Mouse (Mus musculus) intestine, embryonic 14.5 days (tissue): Measurements from ENCODE around the gene Krt86. TPM values are rescaled to one million over a fixed set of nuclear protein-coding genes. Genes with fewer than 3 reads are reported as not detected.

Source experiments
- ATAC-seq: fragments of 200-750 bp; cut with Nextera tagmentation; replicated peaks from 2 replicates; pipeline ENCODE4 v1.8.0; 2017; ENCODE audit warnings: low read depth, moderate number of reproducible peaks, moderate TSS enrichment, moderate library complexity; ENCODE audit not compliant: low FRiP score, low TSS enrichment
- DNase-seq: peaks from one replicate; pipeline ENCODE4 v3.0.0-alpha.2; 2018; ENCODE audit warnings: low spot score
- H3K27ac ChIP-seq: fragments of 300-500 bp; sonication (generic); 2 replicates; pipeline ENCODE4 v1.5.1; 2014; ENCODE audit warnings: low read depth, mild to moderate bottlenecking, control low read depth
- H3K27me3 ChIP-seq: fragments of 300-500 bp; sonication (generic); replicated peaks from 2 replicates; pipeline ENCODE4 v1.6.1; 2014; ENCODE audit warnings: low read length, control low read depth; ENCODE audit not compliant: control insufficient read depth, insufficient read depth
- H3K36me3 ChIP-seq: fragments of 300-500 bp; sonication (generic); 2 replicates; pipeline ENCODE4 v1.6.1; 2014; ENCODE audit warnings: low read length, control low read depth; ENCODE audit not compliant: control insufficient read depth, insufficient read depth
- H3K4me1 ChIP-seq: fragments of 300-500 bp; sonication (generic); replicated peaks from 2 replicates; pipeline ENCODE4 v1.6.1; 2014; ENCODE audit warnings: low read length, control low read depth, mixed read lengths; ENCODE audit not compliant: control insufficient read depth, insufficient read depth
- H3K4me2 ChIP-seq: fragments of 300-500 bp; sonication (generic); 2 replicates; pipeline ENCODE4 v1.6.1; 2014; ENCODE audit warnings: low read length
- H3K4me3 ChIP-seq: fragments of 300-500 bp; sonication (generic); 2 replicates; pipeline ENCODE4 v1.5.1; 2014; ENCODE audit warnings: low read depth, low read length, control low read depth, mixed read lengths
- H3K9ac ChIP-seq: fragments of 300-500 bp; sonication (generic); 2 replicates; pipeline ENCODE4 v1.6.1; 2014; ENCODE audit warnings: mild to moderate bottlenecking, low read length
- H3K9me3 ChIP-seq: fragments of 300-500 bp; sonication (generic); 2 replicates; pipeline ENCODE4 v1.6.1; 2016; ENCODE audit warnings: low read length, control low read depth; ENCODE audit not compliant: control insufficient read depth
- WGBS: fragments of 180-500 bp; shearing (Covaris S2); extraction: QIAGEN DNeasy Blood & Tissue Kit; methylation state at CpG from one replicate; pipeline ENCODE4 v1.1.7; 2014; 5-methylcytosine and 5-hydroxymethylcytosine counted together
- polyA plus RNA-seq: library from polyadenylated mRNA; unstranded; fragments of >200 nt; fragmentation: Nextera tagmentation; extraction: Ambion mirVana; gene quantifications from 2 replicates; pipeline ENCODE4 v1.2.1, GENCODE M21; 2014

The Krt86 gene
- polyA plus RNA-seq, 1 experiment from 2014 or later: 0.08 TPM

DNA sequence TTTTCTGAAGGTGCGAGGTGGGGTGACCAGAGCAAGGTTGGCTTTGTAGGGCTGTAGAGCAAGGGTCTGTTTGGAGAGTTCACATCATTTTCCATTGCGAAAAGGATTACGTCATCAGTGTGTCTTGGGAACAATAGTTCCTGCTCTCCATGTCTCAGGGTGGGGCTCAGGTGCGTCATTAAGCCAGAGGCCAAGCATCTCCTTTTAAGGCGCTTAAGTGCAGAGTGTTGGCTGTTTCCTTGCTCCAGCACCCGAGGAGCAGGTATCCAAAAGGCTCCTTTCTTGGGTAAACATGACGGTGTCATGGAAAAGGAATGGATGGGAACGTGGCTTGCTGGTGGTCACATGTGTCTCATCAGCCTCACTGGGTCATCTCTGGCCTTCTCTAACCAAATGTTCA lies 18.5 kb upstream of the Krt86 start:
- DNase-seq (no peak), ATAC-seq (no peak)
- no peak overlapping the region for H3K9ac ChIP-seq
- WGBS: 82% methylated on average over 8 of the region's 8 CpGs
- no peak overlapping the region for H3K27ac ChIP-seq
- no peak overlapping the region for H3K4me3 ChIP-seq
- H3K4me2 ChIP-seq: no peak overlapping the region
- H3K9me3 ChIP-seq: no peaks in the 10 kb centered on the region
- H3K27me3 ChIP-seq: no peaks in the 10 kb centered on the region
- H3K36me3 ChIP-seq: no peaks in the 10 kb centered on the region
- no peaks in the 10 kb centered on the region for H3K4me1 ChIP-seq

DNA sequence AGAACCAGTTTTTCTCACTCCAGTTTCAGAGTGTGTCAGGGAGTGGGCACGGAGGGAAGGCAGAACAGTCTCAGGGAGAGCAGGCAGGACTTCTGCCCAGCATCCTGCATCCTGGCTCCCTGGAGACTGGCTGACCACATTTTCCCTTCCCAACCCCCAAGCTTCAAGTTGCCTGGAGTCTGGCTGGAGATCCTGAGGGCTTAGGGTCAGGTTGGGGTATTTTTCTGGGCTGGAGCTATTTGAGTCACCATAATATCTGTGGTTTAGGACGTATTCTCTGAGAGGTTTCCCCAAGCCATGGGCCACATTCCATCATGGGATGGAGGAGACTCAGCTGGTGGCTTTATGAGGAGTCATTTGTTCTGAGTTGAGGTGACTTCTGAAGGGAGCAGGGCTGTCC lies 18.0 kb upstream of the Krt86 start:
- H3K27me3 ChIP-seq: no peaks in the 10 kb centered on the region
- H3K4me1 ChIP-seq: no peaks in the 10 kb centered on the region
- no peak overlapping the region for H3K9ac ChIP-seq
- DNase-seq (no peak), ATAC-seq (no peak)
- H3K4me3 ChIP-seq: no peak overlapping the region
- no peak overlapping the region for H3K27ac ChIP-seq
- no peak overlapping the region for H3K4me2 ChIP-seq
- no peaks in the 10 kb centered on the region for H3K9me3 ChIP-seq
- H3K36me3 ChIP-seq: no peaks in the 10 kb centered on the region
- WGBS: 75% methylated on average over 2 of the region's 2 CpGs

DNA sequence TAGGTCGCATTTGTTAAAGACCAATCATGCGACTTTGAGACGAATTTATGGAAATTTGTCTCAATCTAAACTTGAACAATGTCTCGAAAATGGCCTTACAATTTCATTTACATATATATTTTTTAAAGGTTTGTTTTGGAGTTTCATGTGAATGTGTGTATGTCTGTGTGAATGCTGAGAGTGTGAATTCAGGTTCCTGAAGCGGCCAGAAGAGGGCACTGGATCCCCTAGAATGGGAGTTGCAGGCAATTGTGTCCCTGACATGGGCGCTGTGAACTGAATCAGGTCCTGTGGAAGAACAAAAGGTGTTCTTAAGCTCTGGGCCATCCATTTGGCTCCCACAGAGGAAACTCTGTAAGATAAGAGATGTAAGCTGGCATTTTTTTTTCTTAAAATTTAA lies 17.4 kb upstream of the Krt86 start:
- no peak overlapping the region for H3K9ac ChIP-seq
- H3K27ac ChIP-seq: no peak overlapping the region
- H3K4me2 ChIP-seq: no peak overlapping the region
- H3K27me3 ChIP-seq: no peaks in the 10 kb centered on the region
- H3K4me3 ChIP-seq: no peak overlapping the region
- 86% methylated on average over 6 of the region's 6 CpGs for WGBS
- no peaks in the 10 kb centered on the region for H3K9me3 ChIP-seq
- DNase-seq (no peak), ATAC-seq (no peak)
- H3K4me1 ChIP-seq: no peaks in the 10 kb centered on the region
- no peaks in the 10 kb centered on the region for H3K36me3 ChIP-seq

DNA sequence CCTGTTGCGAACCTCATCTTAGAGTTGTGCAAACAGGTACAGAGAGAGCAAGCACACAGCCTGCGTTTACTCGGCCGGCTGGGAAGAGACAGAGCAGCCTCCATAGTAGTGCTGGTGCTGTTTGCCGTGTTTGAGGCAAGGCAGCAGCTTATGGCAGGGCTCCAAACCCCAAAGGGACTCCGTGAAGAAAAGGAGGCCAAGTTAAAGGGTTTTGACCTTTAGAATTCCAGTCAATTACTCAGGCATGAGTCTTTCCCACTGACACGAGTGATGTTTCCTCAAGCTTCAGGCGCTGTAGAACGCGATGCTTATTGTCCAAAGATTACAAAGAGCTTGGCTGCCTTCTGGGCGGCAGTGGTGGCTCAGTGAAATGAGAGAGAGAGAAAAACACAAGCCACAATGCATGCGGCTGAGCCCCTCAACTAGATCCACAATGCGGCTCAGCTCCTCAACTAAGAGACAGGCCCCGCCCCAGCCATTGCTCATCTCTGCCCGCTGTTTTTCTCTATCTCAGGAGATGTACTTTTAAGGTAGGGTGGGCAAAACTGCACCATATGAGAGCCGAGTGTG lies 14.8 kb upstream of the Krt86 start:
- DNase-seq (no peak), ATAC-seq (no peak)
- no peak overlapping the region for H3K4me2 ChIP-seq
- H3K4me3 ChIP-seq: no peak overlapping the region
- H3K4me1 ChIP-seq: no peaks in the 10 kb centered on the region
- WGBS: 64% methylated on average over 16 of the region's 16 CpGs
- no peak overlapping the region for H3K27ac ChIP-seq
- H3K9ac ChIP-seq: no peak overlapping the region
- H3K9me3 ChIP-seq: no peaks in the 10 kb centered on the region
- H3K36me3 ChIP-seq: no peaks in the 10 kb centered on the region
- H3K27me3 ChIP-seq: no peaks in the 10 kb centered on the region

DNA sequence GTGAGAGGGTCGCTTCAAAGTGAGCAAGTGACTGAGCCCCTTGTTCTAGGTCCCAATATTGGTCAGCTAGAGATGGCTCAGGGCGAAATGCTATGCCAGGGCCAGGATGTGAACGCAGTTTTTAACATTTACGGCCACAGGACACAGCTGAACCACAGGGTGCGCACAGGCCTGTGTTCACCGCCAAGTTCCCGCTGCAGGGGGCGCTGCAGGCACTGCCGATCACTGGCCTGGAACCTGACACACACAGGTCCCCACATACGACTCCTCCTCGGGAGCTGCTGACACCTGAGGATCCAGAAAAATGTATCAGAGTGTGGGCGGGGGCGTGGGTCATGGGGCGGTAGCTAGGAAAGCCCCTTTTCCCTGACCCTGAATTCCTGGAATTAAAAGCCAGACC lies 14.0 kb upstream of the Krt86 start:
- 70% methylated on average over 14 of the region's 14 CpGs for WGBS
- no peak for ATAC-seq
- Histone ChIP-seq H3K4me1 (no peaks in the 10 kb centered on the region), H3K27ac (no peak overlapping the region), H3K9ac (no peak overlapping the region), H3K4me3 (no peak overlapping the region), H3K36me3 (no peaks in the 10 kb centered on the region), H3K9me3 (no peaks in the 10 kb centered on the region), H3K27me3 (no peaks in the 10 kb centered on the region), H3K4me2 (no peak overlapping the region)
- no peak for DNase-seq

DNA sequence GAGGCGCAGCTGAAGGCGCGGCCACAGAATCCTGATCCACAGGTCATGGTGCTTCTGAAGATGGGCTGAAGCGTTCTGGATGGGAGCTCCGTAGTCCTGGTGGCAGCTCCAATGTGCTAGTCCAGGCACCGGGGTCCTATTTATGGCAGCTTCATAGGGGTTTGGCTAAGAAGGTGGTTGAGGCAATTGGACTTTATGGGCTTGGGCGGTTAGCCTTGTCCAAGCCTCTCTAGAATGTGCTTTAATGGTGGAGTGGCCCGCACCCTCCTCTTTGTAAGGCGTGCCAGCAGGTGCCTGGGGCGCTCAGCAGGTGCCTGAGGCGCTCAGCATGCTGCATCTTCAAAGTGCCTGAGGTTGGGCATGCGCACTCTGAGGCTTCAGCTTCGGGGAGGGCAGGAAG lies 9.6 kb upstream of the Krt86 start, which contains the start of gene Krt81:
Gene Krt81, minus strand, starts transcription at position 101 of the 400 bp plus-strand sequence.
- Histone ChIP-seq H3K4me1 (no peaks in the 10 kb centered on the region), H3K4me2 (no peak within 1 kb of the TSS), H3K9me3 (no peaks in the 10 kb centered on the region), H3K4me3 (no peak within 1 kb of the TSS), H3K27me3 (no peaks in the 10 kb centered on the region), H3K27ac (no peak within 1 kb of the TSS), H3K9ac (no peak within 1 kb of the TSS), H3K36me3 (no peaks in the 10 kb centered on the region)
- WGBS: 85% methylated on average over 13 of the region's 13 CpGs
- ATAC-seq (no peak), DNase-seq (no peak)

DNA sequence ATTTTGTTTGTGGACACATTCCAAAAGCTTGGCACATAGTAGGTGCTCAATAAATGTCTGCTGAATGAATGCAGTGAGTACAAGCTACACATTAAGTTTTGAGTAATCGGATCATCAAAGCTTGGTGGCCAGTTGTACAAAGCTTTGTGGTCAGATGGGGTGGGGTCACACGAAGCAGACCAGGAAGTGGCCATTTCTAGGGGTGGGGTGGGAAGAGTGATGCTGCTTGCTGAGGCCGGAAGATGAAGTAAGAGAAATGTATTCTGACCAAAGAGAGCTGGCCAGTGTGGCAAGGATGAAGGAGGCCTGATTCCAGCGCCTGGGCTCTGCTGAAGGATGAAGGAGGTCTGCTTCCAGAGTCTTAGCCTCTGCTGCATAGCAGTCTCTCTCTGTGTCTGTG lies 4.2 kb upstream of the Krt86 start:
- 81% methylated on average over 4 of the region's 4 CpGs for WGBS
- Histone ChIP-seq H3K4me3 (no peak overlapping the region), H3K36me3 (no peaks in the 10 kb centered on the region), H3K9ac (no peak overlapping the region), H3K4me1 (no peaks in the 10 kb centered on the region), H3K9me3 (no peaks in the 10 kb centered on the region), H3K27me3 (no peaks in the 10 kb centered on the region), H3K27ac (no peak overlapping the region), H3K4me2 (no peak overlapping the region)
- DNase-seq: no peak
- no peak for ATAC-seq

DNA sequence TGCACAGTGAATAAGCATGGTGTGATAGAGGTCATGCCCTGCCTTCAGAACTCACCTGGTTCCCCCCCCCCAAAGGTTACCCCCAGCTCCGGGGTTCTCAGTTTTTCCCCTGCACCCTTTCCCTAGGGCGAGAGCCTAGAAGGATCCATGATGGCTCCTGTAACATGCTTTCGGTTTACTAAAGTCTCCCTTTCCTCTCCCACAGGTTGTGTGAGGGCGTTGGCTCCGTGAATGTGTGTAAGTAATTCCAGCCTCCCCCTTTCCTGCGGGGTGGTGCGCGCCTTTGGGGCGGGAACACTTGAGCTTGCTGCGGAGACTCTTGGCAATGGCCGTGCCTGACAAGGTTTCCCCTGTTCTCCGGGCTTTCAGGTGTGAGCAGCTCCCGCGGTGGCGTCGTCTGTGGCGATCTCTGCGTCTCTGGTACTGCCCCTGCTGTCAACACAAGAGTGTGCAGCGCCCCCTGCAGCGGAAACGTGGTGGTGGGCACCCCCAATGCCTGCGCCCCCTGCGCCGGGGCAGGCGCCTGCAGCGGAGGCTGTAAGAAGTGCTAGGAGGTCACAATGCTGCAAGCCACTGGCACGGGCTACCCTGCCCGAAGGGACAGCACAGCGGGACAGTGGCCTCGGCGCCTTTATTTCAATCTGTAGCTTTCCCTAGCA lies 5.9 kb downstream of the Krt86 start:
- H3K4me1 ChIP-seq: no peaks in the 10 kb centered on the region
- H3K36me3 ChIP-seq: no peaks in the 10 kb centered on the region
- no peaks in the 10 kb centered on the region for H3K9me3 ChIP-seq
- ATAC-seq (peak; percentile 47; the same call in 1 of the 2 replicates), DNase-seq (peak; percentile 83)
- H3K4me2 ChIP-seq: peak overlapping the region; percentile 41
- H3K9ac ChIP-seq: peak overlapping the region; percentile 1; the same call in 1 of the 2 replicates
- peak overlapping the region; percentile 2 for H3K4me3 ChIP-seq
- H3K27me3 ChIP-seq: 0 out of 2 replicates have a peak, but pooled peaks cover 3% of the 10 kb centered on the region
- H3K27ac ChIP-seq: no peak overlapping the region
- WGBS: 5% methylated on average over 31 of the region's 31 CpGs

DNA sequence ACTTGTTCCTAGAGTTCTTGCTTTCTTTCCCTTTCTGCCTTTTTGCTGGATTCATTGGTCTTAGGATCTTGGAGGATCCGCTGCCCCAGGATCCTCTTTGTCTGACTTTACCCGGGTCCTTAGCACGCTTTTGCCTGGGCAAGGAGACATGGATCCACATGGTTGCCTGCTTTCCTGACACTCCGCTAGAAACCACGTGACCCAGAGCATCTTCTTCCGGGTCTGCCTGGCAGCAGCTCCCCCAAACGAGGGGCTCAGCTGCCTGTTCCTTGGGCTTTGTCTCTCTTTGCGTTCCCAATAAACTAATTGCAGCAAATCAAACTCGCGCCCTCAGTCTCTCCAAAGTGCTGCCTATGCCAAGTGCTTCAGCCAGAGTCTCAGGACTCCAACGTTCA lies 6.4 kb downstream of the Krt86 start:
- Histone ChIP-seq H3K4me2 (peak overlapping the region; percentile 41), H3K4me3 (peak overlapping the region; percentile 2), H3K27me3 (0 out of 2 replicates have a peak, but pooled peaks cover 3% of the 10 kb centered on the region), H3K36me3 (no peaks in the 10 kb centered on the region), H3K4me1 (no peaks in the 10 kb centered on the region), H3K9ac (peak overlapping the region; percentile 1; the same call in 1 of the 2 replicates), H3K27ac (no peak overlapping the region), H3K9me3 (no peaks in the 10 kb centered on the region)
- 33% methylated on average over 11 of the region's 11 CpGs for WGBS
- DNase-seq (no peak), ATAC-seq (no peak)
